Mouse (Mus musculus) midbrain, embryonic 11.5 days (tissue): ENCODE results near the gene Cryl1. TPM values are rescaled to one million over a fixed set of nuclear protein-coding genes. Genes with fewer than 3 reads are reported as not detected.

ENCODE experiments used
- ATAC-seq: fragments of 200-750 bp; cut with Nextera tagmentation; 2 replicates; pipeline ENCODE4 v1.8.0; 2017; ENCODE audit warnings: moderate TSS enrichment, moderate library complexity; ENCODE audit not compliant: low FRiP score
- DNase-seq: peaks from one replicate; pipeline ENCODE4 v3.0.0; 2015; ENCODE audit warnings: low spot score; ENCODE audit errors: missing footprints
- H3K27ac ChIP-seq: fragments of 300-500 bp; sonication (generic); 2 replicates; pipeline ENCODE4 v1.5.1; 2014; ENCODE audit warnings: low read depth, low read length
- H3K27me3 ChIP-seq: fragments of 300-500 bp; sonication (generic); 2 replicates; pipeline ENCODE4 v1.6.1; 2014; ENCODE audit warnings: mild to moderate bottlenecking, low read length, moderate library complexity, mixed read lengths; ENCODE audit not compliant: control insufficient read depth, insufficient read depth
- H3K36me3 ChIP-seq: fragments of 300-500 bp; sonication (generic); 2 replicates; pipeline ENCODE4 v1.6.1; 2014; ENCODE audit warnings: mild to moderate bottlenecking, low read length, moderate library complexity, mixed read lengths; ENCODE audit not compliant: control insufficient read depth, insufficient read depth
- H3K4me1 ChIP-seq: fragments of 300-500 bp; sonication (generic); 2 replicates; pipeline ENCODE4 v1.6.1; 2014; ENCODE audit warnings: low read length; ENCODE audit not compliant: control insufficient read depth, insufficient read depth
- H3K4me2 ChIP-seq: fragments of 300-500 bp; sonication (generic); 2 replicates; pipeline ENCODE4 v1.6.1; 2014; ENCODE audit warnings: mild to moderate bottlenecking, moderate library complexity
- H3K4me3 ChIP-seq: fragments of 300-500 bp; sonication (generic); 2 replicates; pipeline ENCODE4 v1.5.1; 2014; ENCODE audit warnings: low read depth, low read length
- H3K9ac ChIP-seq: fragments of 300-500 bp; sonication (generic); 2 replicates; pipeline ENCODE4 v1.6.1; 2014; ENCODE audit warnings: low read length
- H3K9me3 ChIP-seq: fragments of 300-500 bp; sonication (generic); 2 replicates; pipeline ENCODE4 v1.6.1; 2016; ENCODE audit warnings: low read length; ENCODE audit not compliant: control insufficient read depth
- WGBS: fragments of 180-500 bp; shearing (Covaris S2); extraction: QIAGEN DNeasy Blood & Tissue Kit; methylation state at CpG from one replicate; pipeline ENCODE4 v1.1.7; 2014; 5-methylcytosine and 5-hydroxymethylcytosine counted together
- polyA plus RNA-seq: library from polyadenylated mRNA; unstranded; fragments of >200 nt; fragmentation: Nextera tagmentation; extraction: Ambion mirVana; gene quantifications from 2 replicates; pipeline ENCODE4 v1.2.1, GENCODE M21; 2014

The Cryl1 gene
- polyA plus RNA-seq, 1 experiment from 2014 or later = 8.2 TPM

DNA sequence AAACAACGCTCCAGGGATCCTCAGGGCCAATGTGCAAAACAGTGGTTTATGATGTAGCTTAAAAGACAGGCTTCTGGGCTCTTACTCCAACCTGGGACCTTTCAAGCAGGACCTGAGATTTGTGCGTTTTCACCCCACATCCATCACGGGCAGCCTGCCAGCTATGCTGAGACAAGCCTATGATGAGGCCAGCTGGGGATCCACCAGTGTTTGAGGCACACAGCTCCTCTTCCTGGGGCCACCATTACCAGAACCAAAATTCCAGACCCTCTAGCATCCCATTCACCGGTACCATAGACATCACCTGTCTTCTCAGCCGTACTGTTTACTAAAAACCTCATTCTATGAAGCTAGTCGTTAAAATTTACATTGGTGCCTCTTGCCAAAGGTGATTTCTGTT, 151.8 kb downstream of the Cryl1 start:
- Histone ChIP-seq H3K4me3 (no peak overlapping the region), H3K36me3 (no peaks in the 10 kb centered on the region), H3K27me3 (no peaks in the 10 kb centered on the region), H3K4me1 (no peaks in the 10 kb centered on the region), H3K4me2 (no peak overlapping the region), H3K9ac (no peak overlapping the region), H3K27ac (no peak overlapping the region), H3K9me3 (no peaks in the 10 kb centered on the region)
- no peak for ATAC-seq
- no peak for DNase-seq
- 82% methylated on average over 6 of the region's 6 CpGs for WGBS

DNA sequence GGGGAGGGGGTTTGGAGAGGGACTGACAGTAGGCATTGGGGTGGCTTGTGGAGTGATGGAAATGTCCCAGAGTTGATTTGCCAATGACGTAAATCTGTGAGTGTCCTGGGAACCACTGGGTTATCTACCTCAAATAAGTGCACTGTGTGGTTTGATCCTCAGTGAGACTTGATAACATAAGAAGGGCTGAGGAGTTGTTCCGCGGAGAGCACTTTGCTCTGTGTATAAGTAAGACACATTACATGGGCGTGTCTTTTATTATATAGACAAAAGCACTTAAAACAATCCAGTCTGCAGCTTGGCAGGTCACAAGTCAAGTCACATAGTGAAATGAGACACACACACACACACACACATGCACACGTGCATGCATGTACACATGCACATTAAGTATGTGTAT, 155.4 kb downstream of the Cryl1 start:
- DNase-seq = no peak
- no peaks in the 10 kb centered on the region for H3K36me3 ChIP-seq
- H3K4me1 ChIP-seq = no peaks in the 10 kb centered on the region
- no peak overlapping the region for H3K4me3 ChIP-seq
- ATAC-seq = no peak
- WGBS = 84% methylated on average over 5 of the region's 5 CpGs
- no peak overlapping the region for H3K4me2 ChIP-seq
- H3K27ac ChIP-seq = no peak overlapping the region
- H3K27me3 ChIP-seq = no peaks in the 10 kb centered on the region
- H3K9me3 ChIP-seq = no peaks in the 10 kb centered on the region
- no peak overlapping the region for H3K9ac ChIP-seq

DNA sequence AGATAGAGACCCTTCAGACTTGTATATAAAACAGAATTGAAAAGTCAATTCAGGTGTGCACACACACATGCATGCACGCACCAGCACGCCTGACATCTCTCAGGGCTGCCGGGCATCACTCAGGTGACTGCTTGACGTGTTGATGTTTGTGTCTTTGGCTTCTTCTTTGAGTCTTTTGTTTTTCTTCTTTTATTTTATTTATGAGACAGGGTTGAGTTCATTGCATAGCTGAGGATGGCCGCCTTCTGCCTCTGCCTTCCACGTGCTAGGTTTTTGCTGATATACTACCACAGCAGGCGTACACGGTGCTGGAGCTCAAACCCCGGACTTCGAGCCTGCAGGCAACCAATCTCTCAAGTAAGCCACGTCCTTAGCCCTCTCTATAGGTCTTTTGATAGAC, 163.1 kb downstream of the Cryl1 start:
- ATAC-seq (no peak), DNase-seq (no peak)
- WGBS = 79% methylated on average over 11 of the region's 11 CpGs
- no peaks in the 10 kb centered on the region for H3K27me3 ChIP-seq
- no peaks in the 10 kb centered on the region for H3K9me3 ChIP-seq
- no peak overlapping the region for H3K27ac ChIP-seq
- H3K9ac ChIP-seq = no peak overlapping the region
- H3K4me2 ChIP-seq = no peak overlapping the region
- H3K4me3 ChIP-seq = no peak overlapping the region
- H3K4me1 ChIP-seq = no peaks in the 10 kb centered on the region
- H3K36me3 ChIP-seq = no peaks in the 10 kb centered on the region

DNA sequence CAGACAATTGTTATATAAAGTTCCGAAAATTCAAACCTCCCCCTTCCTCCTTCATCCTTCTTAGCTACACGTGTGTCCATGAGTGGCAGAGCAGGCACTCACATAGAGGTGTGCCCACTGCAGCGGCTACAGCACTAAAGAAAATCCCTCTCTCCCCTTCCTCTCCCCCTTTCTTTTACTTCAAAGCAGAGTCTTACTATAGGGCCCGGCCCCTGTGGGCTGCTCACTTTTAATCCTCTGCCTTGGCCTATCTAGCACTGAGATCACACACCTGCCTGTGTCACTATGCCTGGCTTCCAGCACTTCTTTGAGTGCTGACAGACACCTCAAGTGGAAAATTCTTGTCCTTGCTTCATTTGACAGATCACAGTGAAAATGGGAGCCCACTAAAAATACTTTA, 163.6 kb downstream of the Cryl1 start:
- DNase-seq (no peak), ATAC-seq (no peak)
- 7% methylated on average over 4 of the region's 4 CpGs for WGBS
- no peak overlapping the region for H3K27ac ChIP-seq
- no peaks in the 10 kb centered on the region for H3K27me3 ChIP-seq
- H3K9ac ChIP-seq = no peak overlapping the region
- no peaks in the 10 kb centered on the region for H3K4me1 ChIP-seq
- H3K4me2 ChIP-seq = no peak overlapping the region
- H3K36me3 ChIP-seq = no peaks in the 10 kb centered on the region
- no peak overlapping the region for H3K4me3 ChIP-seq
- H3K9me3 ChIP-seq = no peaks in the 10 kb centered on the region

DNA sequence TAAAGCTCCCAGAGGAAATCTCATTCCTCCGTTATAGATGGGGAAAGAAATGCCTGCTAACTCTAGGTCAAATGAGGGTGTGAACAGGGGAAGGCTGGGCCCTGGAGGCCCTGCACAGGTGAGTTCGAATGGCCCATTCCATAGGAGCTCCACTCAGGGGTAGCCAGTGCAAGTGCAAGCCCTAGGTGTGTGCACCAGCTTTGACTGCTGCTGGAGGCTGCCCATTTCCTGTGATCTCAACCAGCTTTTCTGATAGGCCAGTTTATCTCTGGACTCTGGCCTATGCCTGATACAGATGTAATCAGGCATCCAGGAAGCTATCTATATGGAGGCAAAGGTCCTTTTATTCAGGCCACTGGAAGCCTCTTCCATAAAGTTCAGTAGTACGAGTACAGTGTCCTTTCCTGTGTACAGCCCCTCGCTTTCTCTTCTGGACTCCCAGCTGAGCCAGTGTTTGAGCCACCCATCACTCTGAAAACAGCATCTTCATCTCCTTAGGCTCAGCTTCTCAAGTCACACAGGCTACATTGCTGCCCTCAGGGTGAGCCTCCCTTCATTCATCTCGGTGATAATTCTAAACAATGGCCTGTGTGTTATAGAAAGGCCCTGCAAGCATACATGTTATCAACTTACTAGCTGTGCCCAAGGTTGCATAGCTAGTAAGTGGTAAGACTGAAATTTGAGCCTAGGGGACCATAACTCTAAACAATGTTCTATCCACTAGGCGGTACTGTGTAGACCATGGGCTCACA, 167.9 kb downstream of the Cryl1 start:
- H3K4me2 ChIP-seq = no peak overlapping the region
- no peak overlapping the region for H3K27ac ChIP-seq
- no peak for ATAC-seq
- H3K4me3 ChIP-seq = no peak overlapping the region
- H3K36me3 ChIP-seq = no peaks in the 10 kb centered on the region
- WGBS = 83% methylated on average over 6 of the region's 6 CpGs
- no peak for DNase-seq
- no peaks in the 10 kb centered on the region for H3K4me1 ChIP-seq
- no peaks in the 10 kb centered on the region for H3K27me3 ChIP-seq
- no peaks in the 10 kb centered on the region for H3K9me3 ChIP-seq
- no peak overlapping the region for H3K9ac ChIP-seq

Other genes starting within 250 kb of the Cryl1 start
- 17.2 and 18.1 TPM in 2 replicates for gene Ift88, start 25.5 kb upstream of the Cryl1 start, polyA plus RNA-seq
- 1.5 and 1.7 TPM in 2 replicates for gene Il17d, start 126.2 kb upstream of the Cryl1 start, polyA plus RNA-seq
- 82.0 and 87.2 TPM in 2 replicates for gene Eef1akmt1, start 173.1 kb upstream of the Cryl1 start, polyA plus RNA-seq